Mouse (Mus musculus) fibroblast of lung, adult 2 months (primary cell): ENCODE data around the gene Rabgef1.

Experiments used
- DNase-seq: peaks from one replicate; pipeline ENCODE4 v3.0.0-alpha.2; 2011; ENCODE audit warnings: low read depth

Gene Rabgef1

GRCm38 (mm10) chr5:130171423-130171954 lies at the start of gene Rabgef1:
TSS of gene Rabgef1 (plus strand) at chr5:130171798.
- peak; percentile 60 for DNase-seq

GRCm38 (mm10) chr5:130122355-130122754 lies 49.2 kb upstream of the Rabgef1 start:
- DNase-seq: no peak

- no peak for DNase-seq
Measured at GRCm38 (mm10) chr5:130124271-130124670, 47.3 kb upstream of the Rabgef1 start.

- no peak for DNase-seq
Measured at GRCm38 (mm10) chr5:130128686-130129523, 42.7 kb upstream of the Rabgef1 start.

- no peak for DNase-seq
Measured at GRCm38 (mm10) chr5:130129524-130129793, 42.1 kb upstream of the Rabgef1 start.

- DNase-seq: no peak
Measured at GRCm38 (mm10) chr5:130136597-130136996, 35.0 kb upstream of the Rabgef1 start.

GRCm38 (mm10) chr5:130139393-130139792 lies 32.2 kb upstream of the Rabgef1 start:
- no peak for DNase-seq

- DNase-seq: no peak
Measured at GRCm38 (mm10) chr5:130141138-130141537, 30.5 kb upstream of the Rabgef1 start.

- DNase-seq: no peak
Measured at GRCm38 (mm10) chr5:130142041-130142440, 29.6 kb upstream of the Rabgef1 start.

GRCm38 (mm10) chr5:130143101-130143500 lies 28.5 kb upstream of the Rabgef1 start:
- no peak for DNase-seq

GRCm38 (mm10) chr5:130143977-130144333 lies 27.6 kb upstream of the Rabgef1 start:
- DNase-seq: no peak

- peak; percentile 99 for DNase-seq
Measured at GRCm38 (mm10) chr5:130144334-130145312, 27.0 kb upstream of the Rabgef1 start, which contains the start of gene Kctd7. TSS of gene Kctd7 (plus strand) at chr5:130144861.

- no peak for DNase-seq
Measured at GRCm38 (mm10) chr5:130145961-130146360, 25.6 kb upstream of the Rabgef1 start.

GRCm38 (mm10) chr5:130149726-130150310 lies 21.8 kb upstream of the Rabgef1 start:
- DNase-seq: no peak

- no peak for DNase-seq
Measured at GRCm38 (mm10) chr5:130154286-130154685, 17.3 kb upstream of the Rabgef1 start.

- DNase-seq: no peak
Measured at GRCm38 (mm10) chr5:130158545-130158944, 13.1 kb upstream of the Rabgef1 start.

- no peak for DNase-seq
Measured at GRCm38 (mm10) chr5:130159761-130160201, 11.8 kb upstream of the Rabgef1 start.

GRCm38 (mm10) chr5:130163670-130164069 lies 7.9 kb upstream of the Rabgef1 start:
- no peak for DNase-seq

GRCm38 (mm10) chr5:130165213-130165612 lies 6.4 kb upstream of the Rabgef1 start:
- DNase-seq: no peak

GRCm38 (mm10) chr5:130169109-130169508 lies 2.5 kb upstream of the Rabgef1 start:
- no peak for DNase-seq

- no peak for DNase-seq
Measured at GRCm38 (mm10) chr5:130170666-130171422, 754 bp upstream of the Rabgef1 start.
